Mouse (Mus musculus) heart, adult 10 weeks (tissue): ENCODE data around the gene Vmn1r14. TPM values are rescaled to one million over a fixed set of nuclear protein-coding genes. Genes with fewer than 3 reads are reported as not detected.

Experiments used
- polyA plus RNA-seq: library from polyadenylated mRNA; stranded (reverse); fragments of 350-450 nt; fragmentation: Illumina TruSeq; extraction: RNeasy Lipid Tissue Mini Kit (QIAGEN cat#74804); gene quantifications from one replicate; pipeline ENCODE4 v1.2.3, GENCODE M21; 2014; ENCODE audit warnings: low read depth, low replicate concordance

Gene Vmn1r14
- polyA plus RNA-seq, result not detected

GRCm38 (mm10) chr6:57231386-57231785 is at the start of gene Vmn1r14:
Vmn1r14 (plus strand) TSS chr6:57231686.

GRCm38 (mm10) chr6:57202990-57203389 is 28.5 kb upstream of the Vmn1r14 start, which contains the start of gene Vmn1r13:
Vmn1r13 (plus strand) TSS chr6:57203290.

GRCm38 (mm10) chr6:57257652-57258051 is 26.2 kb downstream of the Vmn1r14 start, which contains the start of gene Vmn1r15:
Vmn1r15 (plus strand) TSS chr6:57257952.

Other genes with a start within 250 kb of the Vmn1r14 start
- gene Vmn1r6, start 234.4 kb upstream of the Vmn1r14 start, polyA plus RNA-seq, result not detected
- gene Vmn1r7, start 206.4 kb upstream of the Vmn1r14 start, polyA plus RNA-seq, result not detected
- gene Vmn1r8, start 199.4 kb upstream of the Vmn1r14 start, polyA plus RNA-seq, result not detected
- not detected for gene Vmn1r9, start 164.9 kb upstream of the Vmn1r14 start, polyA plus RNA-seq
- gene Vmn1r10, start 122.2 kb upstream of the Vmn1r14 start, polyA plus RNA-seq, result not detected
- gene Vmn1r11, start 98.2 kb upstream of the Vmn1r14 start, polyA plus RNA-seq, result not detected
- not detected for gene Vmn1r12, start 74.8 kb upstream of the Vmn1r14 start, polyA plus RNA-seq
- not detected for gene Vmn1r13, start 28.4 kb upstream of the Vmn1r14 start, polyA plus RNA-seq
- gene Vmn1r15, start 26.3 kb downstream of the Vmn1r14 start, polyA plus RNA-seq, result not detected
- gene Vmn1r16, start 97.8 kb downstream of the Vmn1r14 start, polyA plus RNA-seq, result not detected
- gene Vmn1r17, start 132.0 kb downstream of the Vmn1r14 start, polyA plus RNA-seq, result not detected
- not detected for gene Vmn1r18, start 164.1 kb downstream of the Vmn1r14 start, polyA plus RNA-seq
- not detected for gene Vmn1r19, start 172.1 kb downstream of the Vmn1r14 start, polyA plus RNA-seq
- gene Vmn1r20, start 197.2 kb downstream of the Vmn1r14 start, polyA plus RNA-seq, result not detected